Mouse (Mus musculus) cortical plate, adult 2 months (tissue): ENCODE data around the gene Thbd. TPM values are rescaled to one million over a fixed set of nuclear protein-coding genes. Genes with fewer than 3 reads are reported as not detected.
A peak's percentile ranks its signal among the peaks of the same experiment; 100 is the strongest.

Source experiments
- H3K27ac ChIP-seq: fragments of 200-500 bp; 2 replicates; pipeline ENCODE4 v1.5.1; 2012; ENCODE audit warnings: low read length, control low read depth, inconsistent platforms; ENCODE audit not compliant: insufficient read depth
- H3K4me1 ChIP-seq: fragments of 200-500 bp; 2 replicates; pipeline ENCODE4 v1.6.1; 2011; ENCODE audit warnings: low read length; ENCODE audit not compliant: control insufficient read depth, insufficient read depth
- H3K4me3 ChIP-seq: fragments of 200-500 bp; 2 replicates; pipeline ENCODE4 v1.5.1; 2011; ENCODE audit warnings: mild to moderate bottlenecking, low read length, control low read depth; ENCODE audit not compliant: insufficient read depth
- CTCF ChIP-seq: fragments of 200-500 bp; IDR thresholded peaks from 2 replicates; pipeline ENCODE4 v1.5.1; 2011; ENCODE audit warnings: mild to moderate bottlenecking, control low read depth, low read length; ENCODE audit not compliant: insufficient read depth; ENCODE audit errors: extremely low read depth
- POLR2A ChIP-seq: fragments of 200-500 bp; IDR thresholded peaks from 2 replicates; pipeline ENCODE4 v1.6.1; 2011; ENCODE audit warnings: mild to moderate bottlenecking, low read length, control low read depth; ENCODE audit not compliant: insufficient read depth; ENCODE audit errors: extremely low read depth
- polyA plus RNA-seq: library from polyadenylated mRNA; depleted of rRNA; stranded (reverse); fragments of >200 nt; gene quantifications from 2 replicates; pipeline ENCODE4 v1.2.3, GENCODE M21; 2012

The Thbd gene
- polyA plus RNA-seq, 1 experiment: 14.4 TPM

- no peak for TF ChIP-seq CTCF
- TF ChIP-seq POLR2A: no peak
- peak within 1 kb of the TSS; percentile 7 for H3K4me3 ChIP-seq
- no peaks in the 10 kb centered on the region for H3K4me1 ChIP-seq
- peak within 1 kb of the TSS; percentile 63 for H3K27ac ChIP-seq
These were observed 35.4 kb upstream of the Thbd start, which contains the start of gene Cd93 for GRCm38 (mm10) chr2:148443249-148443958. Gene Cd93, minus strand, starts transcription at chr2:148443563.

GRCm38 (mm10) chr2:148442710-148443109, 34.7 kb upstream of the Thbd start:
- Histone ChIP-seq H3K27ac (peak overlapping the region; percentile 63; the same call in 1 of the 2 replicates), H3K4me3 (peak overlapping the region; percentile 7), H3K4me1 (no peaks in the 10 kb centered on the region)
- TF ChIP-seq CTCF: no peak
- TF ChIP-seq POLR2A: no peak

GRCm38 (mm10) chr2:148442172-148442571, 34.2 kb upstream of the Thbd start:
- TF ChIP-seq CTCF: no peak
- TF ChIP-seq POLR2A: no peak
- Histone ChIP-seq H3K27ac (peak overlapping the region; percentile 47; the same call in 1 of the 2 replicates), H3K4me1 (no peaks in the 10 kb centered on the region)

GRCm38 (mm10) chr2:148441421-148441820, 33.4 kb upstream of the Thbd start:
- TF ChIP-seq POLR2A: no peak
- TF ChIP-seq CTCF: no peak
- Histone ChIP-seq H3K4me3 (no peak overlapping the region), H3K27ac (peak overlapping the region; percentile 47; the same call in 1 of the 2 replicates)

More at GRCm38 (mm10) chr2:148442172-148442571, 34.2 kb upstream of the Thbd start:
- H3K4me3 ChIP-seq: peak overlapping the region; percentile 22; the same call in 1 of the 2 replicates

GRCm38 (mm10) chr2:148439691-148440276, 31.8 kb upstream of the Thbd start:
- no peak overlapping the region for H3K27ac ChIP-seq
- TF ChIP-seq POLR2A (no peak), CTCF (no peak)
- no peak overlapping the region for H3K4me3 ChIP-seq
- no peaks in the 10 kb centered on the region for H3K4me1 ChIP-seq

More at GRCm38 (mm10) chr2:148441421-148441820, 33.4 kb upstream of the Thbd start:
- no peaks in the 10 kb centered on the region for H3K4me1 ChIP-seq

GRCm38 (mm10) chr2:148436285-148436684, 28.3 kb upstream of the Thbd start:
- H3K4me1 ChIP-seq: no peaks in the 10 kb centered on the region
- H3K4me3 ChIP-seq: no peak overlapping the region
- no peak for TF ChIP-seq CTCF
- TF ChIP-seq POLR2A: no peak
- no peak overlapping the region for H3K27ac ChIP-seq

- H3K27ac ChIP-seq: no peak overlapping the region
- peaks cover 2% of the 10 kb centered on the region for H3K4me1 ChIP-seq
- TF ChIP-seq POLR2A: no peak
- no peak for TF ChIP-seq CTCF
- H3K4me3 ChIP-seq: no peak overlapping the region
These were observed 24.4 kb upstream of the Thbd start for GRCm38 (mm10) chr2:148432346-148432745.

- Histone ChIP-seq H3K4me3 (no peak overlapping the region), H3K4me1 (peaks cover 2% of the 10 kb centered on the region), H3K27ac (no peak overlapping the region)
- TF ChIP-seq POLR2A (no peak), CTCF (no peak)
These were observed 23.0 kb upstream of the Thbd start for GRCm38 (mm10) chr2:148430941-148431340.

GRCm38 (mm10) chr2:148429001-148429505, 21.1 kb upstream of the Thbd start:
- Histone ChIP-seq H3K4me1 (peaks cover 2% of the 10 kb centered on the region), H3K4me3 (no peak overlapping the region), H3K27ac (no peak overlapping the region)
- no peak for TF ChIP-seq CTCF
- no peak for TF ChIP-seq POLR2A
